Mouse (Mus musculus) adrenal gland (tissue): ENCODE measurements around the gene 6430571L13Rik.

ENCODE experiments used
- intact Hi-C: fragments of 180-260 bp; cut with DNase I; formaldehyde crosslinking; loops from one replicate; pipeline ENCODE4 v1.15.1; 2025

6430571L13Rik gene

GRCm38 (mm10) chr9:107375451-107375850 is 35.0 kb downstream of the 6430571L13Rik start:
- intact Hi-C loops: no loop called here

GRCm38 (mm10) chr9:107377961-107378512 is 37.6 kb downstream of the 6430571L13Rik start:
- intact Hi-C loops: no loop called here

- intact Hi-C loops: no loop called here
Observed at GRCm38 (mm10) chr9:107381723-107382122, 41.3 kb downstream of the 6430571L13Rik start.

GRCm38 (mm10) chr9:107384396-107384795 is 44.0 kb downstream of the 6430571L13Rik start:
- intact Hi-C loops: no loop called here

- intact Hi-C loops: no loop called here
Observed at GRCm38 (mm10) chr9:107386722-107387121, 46.3 kb downstream of the 6430571L13Rik start.

- intact Hi-C loops: no loop called here
Observed at GRCm38 (mm10) chr9:107387708-107388107, 47.3 kb downstream of the 6430571L13Rik start.

- intact Hi-C loops: no loop called here
Observed at GRCm38 (mm10) chr9:107388263-107388662, 47.9 kb downstream of the 6430571L13Rik start.

- intact Hi-C loops: no loop called here
Observed at GRCm38 (mm10) chr9:107396397-107396796, 56.0 kb downstream of the 6430571L13Rik start.

- intact Hi-C loops: no loop called here
Observed at GRCm38 (mm10) chr9:107398968-107399367, 58.6 kb downstream of the 6430571L13Rik start.

GRCm38 (mm10) chr9:107399491-107399971 is 59.1 kb downstream of the 6430571L13Rik start, which contains the start of gene Cacna2d2:
Cacna2d2 (plus strand) TSS chr9:107399612.
- intact Hi-C loops: no loop called here

GRCm38 (mm10) chr9:107400060-107400511 is 59.7 kb downstream of the 6430571L13Rik start:
- intact Hi-C loops: no loop called here

GRCm38 (mm10) chr9:107400666-107401285 is 60.4 kb downstream of the 6430571L13Rik start:
- intact Hi-C loops: no loop called here
